Mouse (Mus musculus) myocyte (in vitro differentiated cells): ENCODE data around the gene Arhgef16. TPM values are rescaled to one million over a fixed set of nuclear protein-coding genes. Genes with fewer than 3 reads are reported as not detected.

ENCODE experiments used
- H3K27me3 ChIP-seq: one replicate; pipeline ENCODE4 v1.6.1; 2011; ENCODE audit not compliant: control insufficient read depth, insufficient read depth, insufficient read length
- H3K36me3 ChIP-seq: one replicate; pipeline ENCODE4 v1.6.1; 2011; ENCODE audit not compliant: control insufficient read depth, insufficient read depth
- H3K4me2 ChIP-seq: one replicate; pipeline ENCODE4 v1.6.1; 2011; ENCODE audit warnings: low read depth, control low read depth
- H3K4me3 ChIP-seq: one replicate; pipeline ENCODE4 v1.5.1; 2011; ENCODE audit warnings: mild to moderate bottlenecking, control low read depth, moderate library complexity
- H3K79me2 ChIP-seq: one replicate; pipeline ENCODE4 v1.6.1; 2011; ENCODE audit not compliant: control insufficient read depth, insufficient read depth
- H3ac ChIP-seq: one replicate; pipeline ENCODE4 v1.6.1; 2011; ENCODE audit not compliant: control insufficient read depth, insufficient read length
- CEBPB ChIP-seq: IDR thresholded peaks from 2 replicates; pipeline ENCODE4 v1.6.1; 2011; ENCODE audit warnings: mild to moderate bottlenecking, moderate library complexity; ENCODE audit not compliant: poor library complexity, insufficient read depth, severe bottlenecking
- E2F4 ChIP-seq: IDR thresholded peaks from one replicate; pipeline ENCODE4 v1.6.1; 2011; ENCODE audit warnings: mild to moderate bottlenecking, control low read depth, moderate library complexity; ENCODE audit not compliant: insufficient read depth
- MAX ChIP-seq: IDR thresholded peaks from one replicate; pipeline ENCODE4 v1.6.1; 2011; ENCODE audit warnings: low read depth, mild to moderate bottlenecking, control low read depth
- MYOD1 ChIP-seq, 3 experiments: IDR thresholded peaks; one replicate each; pipeline ENCODE4 v1.6.1; 2011; ENCODE audit warnings: control low read depth in 2 of 3, low read depth in 2 of 3, mild to moderate bottlenecking in 2 of 3, moderate library complexity in 1 of 3; ENCODE audit not compliant: insufficient read length in 2 of 3, control insufficient read depth in 1 of 3
- MYOG ChIP-seq, 3 experiments: IDR thresholded peaks; one replicate each; pipeline ENCODE4 v1.6.1; 2011; ENCODE audit warnings: control low read depth in 2 of 3, low read depth in 2 of 3, mild to moderate bottlenecking in 2 of 3; ENCODE audit not compliant: insufficient read length in 2 of 3, control insufficient read depth in 1 of 3, insufficient read depth in 1 of 3
- POLR2A ChIP-seq: IDR thresholded peaks from one replicate; pipeline ENCODE4 v1.6.1; 2011; ENCODE audit warnings: low read depth, mild to moderate bottlenecking, control low read depth, moderate library complexity; ENCODE audit not compliant: insufficient read length
- POLR2AphosphoS2 ChIP-seq: IDR thresholded peaks from one replicate; pipeline ENCODE4 v1.6.1; 2011; ENCODE audit warnings: low read depth, control low read depth; ENCODE audit not compliant: insufficient read length
- REST ChIP-seq: IDR thresholded peaks from one replicate; pipeline ENCODE4 v1.6.1; 2011; ENCODE audit warnings: mild to moderate bottlenecking, control low read depth, moderate library complexity; ENCODE audit not compliant: insufficient read depth, insufficient read length
- SRF ChIP-seq: IDR thresholded peaks from one replicate; pipeline ENCODE4 v1.6.1; 2011; ENCODE audit warnings: low read depth; ENCODE audit not compliant: control insufficient read depth, insufficient read length
- TCF12 ChIP-seq: IDR thresholded peaks from one replicate; pipeline ENCODE4 v1.6.1; 2011; ENCODE audit warnings: mild to moderate bottlenecking, control low read depth; ENCODE audit not compliant: poor library complexity, insufficient read depth, severe bottlenecking
- TCF3 ChIP-seq: IDR thresholded peaks from one replicate; pipeline ENCODE4 v1.6.1; 2011; ENCODE audit warnings: low read depth, control low read depth; ENCODE audit not compliant: insufficient read length
- USF1 ChIP-seq: IDR thresholded peaks from one replicate; pipeline ENCODE4 v1.6.1; 2011; ENCODE audit warnings: low read depth, mild to moderate bottlenecking, control low read depth, moderate library complexity
- polyA plus RNA-seq: library from polyadenylated mRNA; unstranded; fragments of >200 nt; fragmentation: generic; extraction: Trizol; gene quantifications from one replicate; pipeline ENCODE4 v1.2.1, GENCODE M21; 2012; ENCODE audit warnings: missing spikeins

The Arhgef16 gene
- polyA plus RNA-seq, 1 experiment: not detected

DNA sequence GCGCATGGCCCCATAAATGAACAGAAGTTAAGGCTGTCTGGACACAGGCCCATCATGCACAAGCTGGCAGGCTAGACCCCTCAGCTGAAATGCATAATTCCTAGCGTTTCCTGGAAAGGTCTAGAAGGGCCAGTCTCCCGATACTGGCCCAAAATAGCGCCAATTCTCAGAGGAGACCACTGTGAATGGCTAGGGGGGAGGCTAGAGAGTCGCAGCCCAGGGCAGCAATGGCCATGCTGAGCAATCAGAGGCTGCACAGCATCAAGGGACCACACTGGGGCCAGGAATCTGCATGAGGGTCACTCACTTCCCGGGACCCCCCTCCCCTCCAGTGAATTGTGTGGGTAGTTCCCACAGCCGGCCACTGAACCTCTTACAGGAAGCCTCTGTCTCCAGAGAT, 17.8 kb downstream of the Arhgef16 start:
- no peak overlapping the region for H3ac ChIP-seq
- H3K36me3 ChIP-seq: no peaks in the 10 kb centered on the region
- H3K4me3 ChIP-seq: no peak overlapping the region
- no peaks in the 10 kb centered on the region for H3K79me2 ChIP-seq
- no peaks in the 10 kb centered on the region for H3K27me3 ChIP-seq
- no peak overlapping the region for H3K4me2 ChIP-seq
- TF ChIP-seq E2F4: no peak
- TF ChIP-seq REST: no peak
- TF ChIP-seq SRF: no peak
- TF ChIP-seq TCF3: no peak

DNA sequence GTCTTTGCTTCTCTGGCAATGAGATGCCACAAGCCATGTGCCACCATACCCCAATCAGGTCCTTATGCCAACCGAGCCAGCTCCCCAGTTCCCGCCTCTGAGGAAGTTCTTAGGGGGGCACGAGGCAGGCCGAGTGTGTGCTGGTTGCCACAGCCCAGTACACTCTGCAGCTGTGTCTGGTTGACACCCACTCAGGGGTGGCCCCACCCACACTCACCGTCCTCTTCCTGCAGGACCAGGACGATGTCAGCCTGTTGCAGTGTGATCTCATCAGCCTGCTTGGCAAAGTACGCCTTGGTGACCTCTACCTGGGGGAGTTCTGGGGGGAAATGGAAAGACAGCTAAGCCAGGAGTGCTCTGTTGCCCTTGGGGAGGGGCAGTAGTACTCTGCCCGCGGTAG, 22.0 kb downstream of the Arhgef16 start:
- Histone ChIP-seq H3K79me2 (no peaks in the 10 kb centered on the region), H3K4me2 (no peak overlapping the region), H3ac (no peak overlapping the region), H3K36me3 (no peaks in the 10 kb centered on the region), H3K4me3 (no peak overlapping the region), H3K27me3 (no peaks in the 10 kb centered on the region)
- no peak for TF ChIP-seq MYOD1 (IDR thresholded peaks at IDR 0.05; ENCODE audit: control insufficient read depth in 1 of 3, insufficient read length in 2 of 3, low read depth in 2 of 3)
- TF ChIP-seq USF1: no peak
- no peak for TF ChIP-seq REST
- TF ChIP-seq MYOG (IDR thresholded peaks at IDR 0.05; ENCODE audit: control insufficient read depth in 1 of 3, insufficient read depth in 1 of 3, insufficient read length in 2 of 3, low read depth in 2 of 3): no peak
- TF ChIP-seq SRF: no peak
- no peak for TF ChIP-seq MAX
- no peak for TF ChIP-seq POLR2A
- TF ChIP-seq TCF3: no peak
- TF ChIP-seq POLR2AphosphoS2: no peak
- no peak for TF ChIP-seq CEBPB
- no peak for TF ChIP-seq TCF12
- TF ChIP-seq E2F4: no peak

DNA sequence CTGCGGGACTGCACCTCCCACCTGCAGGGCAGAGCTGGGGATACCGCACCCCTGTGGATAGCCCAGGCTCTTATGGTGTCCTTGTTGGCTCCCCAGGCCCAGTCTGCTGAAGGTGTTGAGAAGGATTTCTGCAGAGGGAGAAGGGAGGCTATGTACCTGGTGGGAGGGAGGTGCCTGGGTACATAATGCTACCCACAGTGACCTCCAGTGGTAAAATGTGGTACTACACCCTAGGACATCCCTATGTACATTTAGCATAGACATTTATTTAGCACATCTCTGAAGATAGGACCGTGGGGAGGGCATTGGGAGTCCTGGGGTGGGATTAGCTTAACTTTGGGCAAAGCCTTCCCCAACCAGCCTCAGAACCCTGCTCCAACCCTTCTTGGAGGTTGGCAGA, 28.5 kb downstream of the Arhgef16 start:
- Histone ChIP-seq H3K79me2 (no peaks in the 10 kb centered on the region), H3K4me3 (no peak overlapping the region), H3K36me3 (no peaks in the 10 kb centered on the region), H3ac (no peak overlapping the region), H3K27me3 (no peaks in the 10 kb centered on the region), H3K4me2 (no peak overlapping the region)
- no peak for TF ChIP-seq SRF
- TF ChIP-seq CEBPB: no peak
- no peak for TF ChIP-seq REST
- TF ChIP-seq USF1: no peak
- no peak for TF ChIP-seq POLR2AphosphoS2
- no peak for TF ChIP-seq TCF3
- no peak for TF ChIP-seq MYOD1 (IDR thresholded peaks at IDR 0.05; ENCODE audit: control insufficient read depth in 1 of 3, insufficient read length in 2 of 3, low read depth in 2 of 3)
- TF ChIP-seq POLR2A: no peak
- no peak for TF ChIP-seq E2F4
- TF ChIP-seq MAX: no peak
- TF ChIP-seq MYOG (IDR thresholded peaks at IDR 0.05; ENCODE audit: control insufficient read depth in 1 of 3, insufficient read depth in 1 of 3, insufficient read length in 2 of 3, low read depth in 2 of 3): no peak
- no peak for TF ChIP-seq TCF12

DNA sequence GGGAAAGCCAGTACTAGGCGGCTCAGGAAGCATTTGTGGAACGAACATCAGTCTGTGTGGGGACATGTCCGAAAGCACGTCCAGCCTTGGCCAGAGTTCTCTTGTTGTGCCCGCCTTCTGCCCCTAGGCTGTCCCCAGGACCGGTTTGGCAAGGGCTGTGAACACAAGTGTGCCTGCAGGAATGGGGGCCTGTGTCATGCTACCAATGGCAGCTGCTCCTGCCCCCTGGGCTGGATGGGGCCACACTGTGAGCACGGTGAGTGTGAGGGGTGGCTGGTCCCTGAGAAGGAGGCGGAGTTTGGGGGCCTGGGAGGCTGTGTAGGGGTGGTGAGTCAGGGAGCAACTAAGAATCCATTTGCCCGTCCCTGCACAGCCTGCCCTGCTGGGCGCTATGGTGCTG, 32.0 kb downstream of the Arhgef16 start:
- H3K79me2 ChIP-seq: no peaks in the 10 kb centered on the region
- H3K36me3 ChIP-seq: no peaks in the 10 kb centered on the region
- no peaks in the 10 kb centered on the region for H3K27me3 ChIP-seq
- H3ac ChIP-seq: no peak overlapping the region
- H3K4me2 ChIP-seq: no peak overlapping the region
- H3K4me3 ChIP-seq: no peak overlapping the region
- TF ChIP-seq E2F4 (no peak), POLR2AphosphoS2 (no peak), SRF (no peak), CEBPB (no peak), MYOD1 (IDR thresholded peaks at IDR 0.05; ENCODE audit: control insufficient read depth in 1 of 3, insufficient read length in 2 of 3, low read depth in 2 of 3) (no peak), POLR2A (no peak), REST (no peak), TCF3 (no peak), MYOG (IDR thresholded peaks at IDR 0.05; ENCODE audit: control insufficient read depth in 1 of 3, insufficient read depth in 1 of 3, insufficient read length in 2 of 3, low read depth in 2 of 3) (no peak), USF1 (no peak), TCF12 (no peak)

DNA sequence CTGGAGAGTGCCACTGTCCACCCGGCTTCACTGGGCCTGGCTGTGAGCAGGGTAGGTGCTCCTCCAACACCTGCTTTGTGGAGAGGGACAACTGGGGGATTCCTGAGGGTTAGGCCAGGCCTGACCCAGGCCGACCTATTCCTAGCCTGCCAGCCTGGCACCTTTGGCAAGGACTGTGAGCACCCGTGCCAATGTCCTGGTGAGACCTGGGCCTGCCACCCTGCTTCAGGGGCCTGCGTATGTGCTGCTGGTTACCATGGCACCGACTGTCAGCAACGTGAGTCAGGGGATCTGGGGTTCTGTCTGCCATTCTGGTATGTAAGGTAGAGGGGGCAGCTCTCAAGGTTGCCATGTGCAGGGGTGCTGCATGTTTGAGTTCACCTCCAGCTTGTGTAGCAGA, 34.0 kb downstream of the Arhgef16 start:
- Histone ChIP-seq H3K27me3 (no peaks in the 10 kb centered on the region), H3K79me2 (no peaks in the 10 kb centered on the region), H3K36me3 (no peaks in the 10 kb centered on the region), H3ac (no peak overlapping the region), H3K4me2 (no peak overlapping the region), H3K4me3 (no peak overlapping the region)
- TF ChIP-seq POLR2AphosphoS2: no peak
- no peak for TF ChIP-seq MYOD1 (IDR thresholded peaks at IDR 0.05; ENCODE audit: control insufficient read depth in 1 of 3, insufficient read length in 2 of 3, low read depth in 2 of 3)
- no peak for TF ChIP-seq POLR2A
- TF ChIP-seq USF1: no peak
- TF ChIP-seq SRF: no peak
- no peak for TF ChIP-seq E2F4
- no peak for TF ChIP-seq CEBPB
- TF ChIP-seq MYOG (IDR thresholded peaks at IDR 0.05; ENCODE audit: control insufficient read depth in 1 of 3, insufficient read depth in 1 of 3, insufficient read length in 2 of 3, low read depth in 2 of 3): no peak
- TF ChIP-seq REST: no peak
- no peak for TF ChIP-seq MAX
- TF ChIP-seq TCF12: no peak
- TF ChIP-seq TCF3: no peak
